Comparison of ENCODE assay signal across 8 mouse cellular contexts in the genomic region with DNA sequence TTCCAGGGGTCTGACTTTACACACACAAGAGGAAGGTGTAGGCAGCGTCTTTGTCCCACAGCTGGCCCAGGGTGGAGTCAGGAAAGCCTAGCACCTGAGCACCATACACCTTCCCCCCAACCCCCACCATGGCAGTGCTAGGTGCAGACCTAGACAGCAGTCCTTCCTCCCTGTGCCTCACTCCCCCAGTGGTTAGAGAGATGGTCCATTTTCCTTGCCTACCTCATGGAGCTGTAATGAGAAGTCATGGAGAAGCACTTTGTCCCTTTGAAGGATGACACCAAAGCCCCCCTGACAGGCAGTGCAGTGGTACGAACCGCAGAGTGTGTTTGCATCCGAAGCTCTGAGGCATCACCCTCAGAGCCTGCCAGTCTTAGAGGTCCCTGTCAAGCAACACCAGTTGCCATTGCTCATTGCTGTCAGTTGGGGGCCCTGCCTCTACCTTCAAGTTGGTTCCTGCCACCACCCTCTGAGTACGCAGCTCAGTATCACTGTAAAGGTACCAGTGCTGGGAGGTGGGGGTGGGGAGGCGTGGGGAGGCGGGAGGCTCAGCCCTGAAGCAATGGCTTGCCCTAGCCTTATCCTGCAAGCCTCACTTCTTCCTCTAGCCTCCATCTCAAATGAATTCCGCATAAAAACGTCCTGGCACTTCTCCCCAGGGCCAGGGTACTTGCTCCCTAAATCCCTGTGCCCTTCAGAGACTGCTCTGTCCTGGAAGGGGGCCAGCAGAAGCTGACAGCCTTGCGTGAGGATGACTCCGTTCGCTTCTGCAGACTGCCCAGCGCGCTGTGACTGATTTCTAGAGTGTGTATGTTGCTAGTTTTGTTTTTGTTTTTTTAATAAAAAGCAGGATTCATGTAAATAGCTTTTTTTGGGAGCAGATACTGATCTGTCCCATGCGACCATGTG. TPM values are rescaled to one million over a fixed set of nuclear protein-coding genes. Genes with fewer than 3 reads are reported as not detected.
A peak's percentile ranks its signal among the peaks of the same experiment; 100 is the strongest.
DNase-seq lines count a peak whose midpoint lies in the region; ATAC-seq lines count a peak whose summit lies in the region.

No protein-coding gene starts in this region.

- WGBS in hindbrain, embryonic 12.5 days, result 13% methylated on average over 15 of the region's 15 CpGs
- 14% methylated on average over 15 of the region's 15 CpGs for WGBS in liver, embryonic 12.5 days (ENCODE audit: insufficient replicate concordance)

- peaks cover 33% of the 10 kb centered on the region for H3K36me3 ChIP-seq in hindbrain, embryonic 12.5 days
- peaks cover 32% of the 10 kb centered on the region for H3K36me3 ChIP-seq in liver, embryonic 12.5 days

- peaks cover 21% of the 10 kb centered on the region for H3K4me1 ChIP-seq in hindbrain, embryonic 12.5 days
- H3K4me1 ChIP-seq in liver, embryonic 12.5 days, result peaks cover 27% of the 10 kb centered on the region

- H3K27ac ChIP-seq in hindbrain, embryonic 12.5 days, result peak overlapping the region; percentile 94
- H3K27ac ChIP-seq in liver, embryonic 12.5 days, result peak overlapping the region; percentile 73; the same call in 1 of the 2 replicates

- no peaks in the 10 kb centered on the region for H3K27me3 ChIP-seq in hindbrain, embryonic 12.5 days
- H3K27me3 ChIP-seq in liver, embryonic 12.5 days (replicated peaks), result no peaks in the 10 kb centered on the region

- peak; percentile 49 to 63 for DNase-seq in layer of hippocampus, postnatal 10 days (ENCODE audit: low spot score in 2 of 2)
- DNase-seq in layer of hippocampus, postnatal 14 days (ENCODE audit: low spot score in 2 of 2), result no peak
- peak; percentile 46 for DNase-seq in R1 (ENCODE audit: low read depth, low spot score)
- peak; percentile 49 for DNase-seq in embryo, embryonic 10 days (ENCODE audit: low spot score)
- no peak for DNase-seq in frontal cortex, postnatal 14 days (ENCODE audit: low spot score in 2 of 2)

- peak overlapping the region; percentile 70 for H3K9ac ChIP-seq in hindbrain, embryonic 12.5 days
- peak overlapping the region; percentile 69 for H3K9ac ChIP-seq in liver, embryonic 12.5 days

- H3K9me3 ChIP-seq in hindbrain, embryonic 12.5 days (replicated peaks), result no peaks in the 10 kb centered on the region
- H3K9me3 ChIP-seq in liver, embryonic 12.5 days (replicated peaks), result no peaks in the 10 kb centered on the region

- peak; percentile 42 for ATAC-seq in hindbrain, embryonic 12.5 days (ENCODE audit: low FRiP score)
- ATAC-seq in liver, embryonic 12.5 days, result peak; percentile 39
- peak; percentile 11; the same call in 1 of the 2 replicates for ATAC-seq in neutrophil, adult 5-6 weeks (ENCODE audit: extremely low read depth, insufficient number of reproducible peaks, low FRiP score, poor library complexity, severe bottlenecking)

- peak overlapping the region; percentile 41 for H3K4me3 ChIP-seq in hindbrain, embryonic 12.5 days
- peak overlapping the region; percentile 58 for H3K4me3 ChIP-seq in liver, embryonic 12.5 days

- peak overlapping the region; percentile 87 for H3K4me2 ChIP-seq in hindbrain, embryonic 12.5 days (replicated peaks)
- H3K4me2 ChIP-seq in liver, embryonic 12.5 days, result peak overlapping the region; percentile 93

RNA-seq across cellular contexts. Expression of gene Tex22, which starts 0.6 kb away (rescaled TPM):
- under 1 TPM; 0.45 to 0.64 TPM for total RNA-seq in layer of hippocampus, postnatal 10 days (2021)
- total RNA-seq in layer of hippocampus, postnatal 14 days (2021), result under 1 TPM in 1 of 2 experiments, not detected in 1; 0.51 TPM
- not detected in 2 replicates for polyA plus RNA-seq in hindbrain, embryonic 12.5 days (2016; fragmentation: Nextera tagmentation; extraction: Ambion mirVana)
- polyA plus RNA-seq in liver, embryonic 12.5 days (2016; fragmentation: Nextera tagmentation; extraction: Ambion mirVana), result not detected in 2 replicates
- 0.81 and 2.5 TPM in 2 replicates for total RNA-seq in neutrophil, adult 5-6 weeks (2017)

RNA-seq across cellular contexts. Expression of gene Mta1, which starts 24.4 kb away (rescaled TPM):
- total RNA-seq in layer of hippocampus, postnatal 10 days (2021), result 10 to 100 TPM; 87.3 to 89.5 TPM
- total RNA-seq in layer of hippocampus, postnatal 14 days (2021), result 10 to 100 TPM; 84.2 to 85.2 TPM
- polyA plus RNA-seq in hindbrain, embryonic 12.5 days (2016; fragmentation: Nextera tagmentation; extraction: Ambion mirVana), result 16.9 and 18.9 TPM in 2 replicates
- polyA plus RNA-seq in liver, embryonic 12.5 days (2016; fragmentation: Nextera tagmentation; extraction: Ambion mirVana), result 7.2 and 7.7 TPM in 2 replicates
- 12.8 and 17.7 TPM in 2 replicates for total RNA-seq in neutrophil, adult 5-6 weeks (2017)

RNA-seq across cellular contexts. Expression of gene Pacs2, which starts 59.4 kb away (rescaled TPM):
- total RNA-seq in layer of hippocampus, postnatal 10 days (2021), result 100 to 1,000 TPM; 129 to 132 TPM
- total RNA-seq in layer of hippocampus, postnatal 14 days (2021), result 100 to 1,000 TPM; 121 TPM
- polyA plus RNA-seq in hindbrain, embryonic 12.5 days (2016; fragmentation: Nextera tagmentation; extraction: Ambion mirVana), result 29.2 and 29.4 TPM in 2 replicates
- 8.3 and 9.6 TPM in 2 replicates for polyA plus RNA-seq in liver, embryonic 12.5 days (2016; fragmentation: Nextera tagmentation; extraction: Ambion mirVana)
- 17.2 and 23.0 TPM in 2 replicates for total RNA-seq in neutrophil, adult 5-6 weeks (2017)

Comparison
In these comparisons a context has a peak if more than half of its experiments do, and no peak if none do; other contexts are left out.
1. DNase-seq: peak in layer of hippocampus, postnatal 10 days (2 of 2), R1 (single experiment) and embryo, embryonic 10 days (single experiment); none in layer of hippocampus, postnatal 14 days (0 of 2) and frontal cortex, postnatal 14 days (0 of 2).
2. Peak in every context shown above with its lines, with median percentiles within 50 percentile points of each other: ATAC-seq.